Mouse (Mus musculus) regulatory T cell (primary cell): ENCODE results near the gene Arhgef38.

Experiments
- in situ Hi-C: fragments of 300-600 bp; cut with MboI, MseI; formaldehyde crosslinking; loops from one replicate; pipeline ENCODE4 v1.15.1; 2025; ENCODE audit warnings: high pct_unique_total_duplicates

Arhgef38 gene

DNA sequence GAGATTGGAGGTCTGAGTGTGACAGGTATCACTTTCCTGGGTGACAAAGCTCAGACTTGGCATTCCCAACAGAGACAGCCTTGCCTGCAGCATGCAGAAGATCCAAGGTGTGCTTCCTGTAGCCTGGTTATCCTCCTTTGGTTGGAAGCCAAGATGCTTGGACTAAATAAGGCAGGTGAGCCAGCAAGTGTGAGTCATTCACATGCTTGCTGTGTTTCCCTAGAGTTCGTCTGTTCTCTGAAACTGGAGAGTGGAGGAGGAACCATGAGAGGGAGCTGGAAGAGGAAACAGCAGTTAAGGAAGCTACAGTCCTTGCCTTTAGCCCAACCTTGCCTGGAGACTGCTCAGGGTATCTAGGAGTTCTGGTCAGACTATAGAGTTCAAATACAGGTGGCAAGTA, 69.6 kb downstream of the Arhgef38 start:
- in situ Hi-C loops, result no loop called here

GRCm38 (mm10) chr3:133163913-133164406, 70.8 kb downstream of the Arhgef38 start:
- in situ Hi-C loops, result no loop called here

GRCm38 (mm10) chr3:133163174-133163573, 71.6 kb downstream of the Arhgef38 start:
- in situ Hi-C loops, result no loop called here

DNA sequence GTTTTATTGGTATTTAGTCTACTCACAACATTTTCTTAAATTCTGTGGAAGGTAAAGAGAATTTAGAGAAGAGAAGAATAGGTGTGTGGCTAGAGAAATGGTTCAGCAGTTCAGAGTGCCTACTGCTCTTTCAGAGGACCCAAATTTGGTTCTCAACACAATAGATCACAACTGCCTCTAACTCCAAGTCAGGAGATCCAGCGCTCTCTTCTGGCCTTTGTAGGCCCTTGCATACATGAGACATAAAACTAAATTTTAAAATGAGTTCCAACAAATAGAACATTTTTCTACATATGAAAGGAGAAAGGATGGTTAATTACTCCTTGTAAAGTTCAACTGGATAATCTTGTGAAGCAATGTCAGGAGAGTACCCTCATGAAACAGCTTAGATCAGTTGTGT, 73.3 kb downstream of the Arhgef38 start:
- in situ Hi-C loops, result no loop called here

GRCm38 (mm10) chr3:133158260-133158659, 76.5 kb downstream of the Arhgef38 start:
- in situ Hi-C loops, result no loop called here

DNA sequence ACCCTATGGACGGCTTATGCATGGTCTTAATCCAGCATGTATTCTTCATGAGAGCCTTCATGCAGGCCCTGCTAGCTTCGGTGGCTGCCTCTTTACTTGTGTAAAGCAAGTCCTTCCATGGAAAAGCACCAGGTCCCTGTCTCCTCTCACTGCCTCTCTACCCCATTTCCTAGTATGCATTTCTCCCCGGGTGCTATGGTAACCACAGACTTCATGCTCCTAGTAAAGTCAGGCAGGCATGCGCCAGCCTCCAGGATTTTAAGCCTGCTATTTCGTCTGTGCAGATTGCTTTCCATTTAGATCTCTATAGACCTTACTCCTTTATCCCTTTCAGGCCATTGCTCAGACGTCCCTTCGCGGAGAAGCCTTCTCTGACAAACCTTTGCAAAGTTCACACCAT, 80.1 kb downstream of the Arhgef38 start:
- in situ Hi-C loops, result no loop called here

DNA sequence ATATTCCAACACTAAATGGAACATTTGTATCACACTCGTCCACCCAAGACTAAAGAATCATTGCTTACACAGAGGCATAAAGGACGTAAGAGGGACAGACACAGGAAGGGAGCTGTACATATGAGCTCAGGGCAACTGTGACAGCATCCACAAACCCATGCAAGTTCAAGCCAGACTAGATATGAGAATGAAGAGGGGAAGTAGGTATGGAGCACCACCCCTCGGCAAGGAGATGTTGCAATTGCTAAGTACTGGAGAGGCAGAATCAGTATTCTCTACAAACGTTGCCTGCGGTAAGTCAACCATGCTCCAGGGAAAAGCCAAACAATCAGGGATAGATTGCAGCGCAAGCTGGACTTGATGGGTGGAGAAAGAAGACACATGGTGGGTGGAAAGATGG, 81.1 kb downstream of the Arhgef38 start:
- in situ Hi-C loops, result no loop called here

GRCm38 (mm10) chr3:133152831-133153230, 81.9 kb downstream of the Arhgef38 start:
- in situ Hi-C loops, result no loop called here

GRCm38 (mm10) chr3:133151629-133152028, 83.1 kb downstream of the Arhgef38 start:
- in situ Hi-C loops, result no loop called here

DNA sequence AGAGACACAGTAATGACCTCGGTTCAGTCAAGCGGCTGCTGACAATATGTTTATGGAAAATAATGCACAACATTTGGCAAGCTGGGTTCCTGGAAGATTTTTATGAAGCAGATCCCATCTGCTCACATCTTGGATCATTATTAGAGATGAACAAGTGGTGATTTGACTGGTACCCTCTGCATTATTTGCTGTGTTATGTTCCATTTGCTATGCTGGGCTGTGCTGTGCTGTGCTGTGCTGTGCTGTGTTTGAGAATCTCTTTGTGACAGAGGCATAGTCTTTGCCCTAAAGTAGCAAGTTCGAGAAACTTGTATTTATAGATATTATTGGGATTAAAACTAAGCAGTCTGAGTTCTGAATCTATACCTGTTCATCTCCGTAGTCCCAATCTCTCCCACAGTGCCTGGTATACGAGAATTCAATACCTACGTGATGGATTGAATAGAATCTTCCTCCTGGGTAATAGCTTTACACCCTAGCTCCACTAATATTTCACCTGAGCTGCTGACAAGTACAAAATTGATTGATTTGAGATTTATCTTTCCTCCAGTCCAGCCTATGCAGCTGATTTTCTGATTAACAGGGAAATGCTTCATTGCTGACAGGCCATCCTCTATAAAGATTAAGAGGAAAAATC, 90.1 kb downstream of the Arhgef38 start:
- in situ Hi-C loops, result no loop called here

DNA sequence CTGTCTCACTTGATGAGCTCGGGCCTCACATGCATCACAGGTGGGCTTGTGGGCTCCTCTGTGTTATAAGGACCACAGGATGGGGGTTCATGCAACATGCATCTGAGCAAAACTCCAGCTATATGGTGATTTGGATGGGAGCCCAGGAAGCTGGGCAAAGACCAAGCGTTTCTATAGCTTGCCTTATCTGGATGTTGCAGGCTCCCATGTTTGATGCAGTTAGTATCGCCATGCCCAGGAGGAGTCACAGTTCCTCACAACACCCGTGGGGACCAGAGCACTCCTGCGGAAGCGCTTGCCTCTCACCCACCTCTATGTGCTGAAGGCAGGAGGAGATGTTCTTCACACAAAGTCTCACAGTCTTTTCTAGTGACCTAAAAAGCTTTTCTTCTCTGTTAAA, 92.9 kb downstream of the Arhgef38 start:
- in situ Hi-C loops, result no loop called here

DNA sequence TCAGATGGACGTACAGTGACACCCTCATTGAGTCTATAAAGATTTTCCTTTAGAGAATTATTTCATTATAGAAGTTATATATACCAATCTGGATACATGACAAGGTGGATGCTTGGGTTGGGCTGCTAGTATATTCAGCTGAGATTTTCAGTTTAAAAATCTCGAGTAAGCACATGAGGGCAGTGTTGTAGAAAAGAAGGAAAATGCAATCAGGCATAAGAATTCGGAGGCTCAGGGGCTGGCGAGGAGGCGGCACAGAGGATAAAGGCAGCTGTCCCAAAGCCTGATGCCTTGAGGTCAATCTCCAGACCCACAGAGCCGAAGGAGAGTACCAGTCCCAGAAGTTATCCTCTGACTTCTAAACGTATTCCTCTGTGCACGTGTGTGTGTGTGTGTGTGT, 102.1 kb downstream of the Arhgef38 start:
- in situ Hi-C loops, result loop anchor here (5.0 kb wide), 1 partner anchor 105 kb away; no protein-coding TSS in a partner anchor

DNA sequence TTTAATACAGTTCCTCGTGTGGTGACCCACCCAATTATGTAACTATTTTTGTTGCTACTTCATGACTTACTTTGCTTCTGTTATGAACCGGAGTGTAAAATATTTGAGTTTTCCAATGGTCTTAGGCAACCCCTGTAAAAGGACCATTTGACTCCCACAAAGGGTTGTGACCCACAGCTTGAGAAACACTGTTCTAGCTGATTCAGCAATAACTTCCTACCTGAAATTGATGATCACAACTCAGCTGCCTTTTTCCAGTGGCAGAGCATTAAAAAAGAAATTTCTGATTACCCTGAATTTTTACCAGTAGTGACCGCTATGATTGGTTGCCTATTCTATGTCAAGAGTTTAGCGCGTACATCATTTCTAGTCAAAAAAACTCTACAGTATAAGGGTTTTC, 103.4 kb downstream of the Arhgef38 start:
- in situ Hi-C loops, result loop anchor here (5.0 kb wide), 1 partner anchor 106 kb away; no protein-coding TSS in a partner anchor

- in situ Hi-C loops, result no loop called here
These were observed 121.5 kb downstream of the Arhgef38 start for GRCm38 (mm10) chr3:133113281-133113680.

DNA sequence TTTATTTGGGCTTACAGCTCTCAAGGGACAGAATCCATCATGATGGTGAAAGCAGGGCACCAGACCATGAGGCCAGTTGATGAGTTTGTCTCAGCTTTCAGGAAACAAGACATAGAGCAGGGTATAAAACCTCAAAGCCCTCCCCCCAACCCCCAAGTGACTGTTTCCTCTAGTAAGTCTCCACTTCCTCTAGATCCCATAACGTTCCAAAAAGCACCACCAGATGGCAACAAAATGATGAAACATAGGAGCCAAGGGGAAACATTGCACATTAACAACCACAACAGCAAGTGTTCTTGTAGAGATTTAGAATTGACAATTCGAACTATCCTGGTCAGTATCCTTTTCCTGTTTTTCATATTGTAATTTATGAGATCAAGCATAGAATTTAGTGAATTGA, 123.0 kb downstream of the Arhgef38 start:
- in situ Hi-C loops, result no loop called here

GRCm38 (mm10) chr3:133109844-133110243, 124.9 kb downstream of the Arhgef38 start:
- in situ Hi-C loops, result no loop called here

GRCm38 (mm10) chr3:133108731-133109130, 126.0 kb downstream of the Arhgef38 start:
- in situ Hi-C loops, result no loop called here

DNA sequence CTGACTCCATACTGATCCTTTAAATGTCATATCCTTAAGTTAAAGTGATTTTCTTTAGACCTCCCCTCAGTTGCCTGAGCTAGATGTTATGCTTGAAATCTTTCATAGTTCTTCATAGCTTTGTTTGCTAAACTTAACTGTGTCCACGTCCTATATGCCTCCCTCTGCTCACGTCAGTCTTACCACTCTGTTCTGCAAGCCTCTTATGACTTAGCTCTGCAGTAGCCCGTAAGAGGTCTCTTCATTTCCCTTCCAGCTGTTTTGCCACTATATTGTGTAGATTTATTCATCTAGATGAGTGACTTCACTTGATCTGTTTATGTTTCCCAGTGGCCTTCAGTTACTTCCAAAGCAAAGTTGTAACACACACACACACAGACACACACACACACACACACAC, 130.3 kb downstream of the Arhgef38 start:
- in situ Hi-C loops, result no loop called here

DNA sequence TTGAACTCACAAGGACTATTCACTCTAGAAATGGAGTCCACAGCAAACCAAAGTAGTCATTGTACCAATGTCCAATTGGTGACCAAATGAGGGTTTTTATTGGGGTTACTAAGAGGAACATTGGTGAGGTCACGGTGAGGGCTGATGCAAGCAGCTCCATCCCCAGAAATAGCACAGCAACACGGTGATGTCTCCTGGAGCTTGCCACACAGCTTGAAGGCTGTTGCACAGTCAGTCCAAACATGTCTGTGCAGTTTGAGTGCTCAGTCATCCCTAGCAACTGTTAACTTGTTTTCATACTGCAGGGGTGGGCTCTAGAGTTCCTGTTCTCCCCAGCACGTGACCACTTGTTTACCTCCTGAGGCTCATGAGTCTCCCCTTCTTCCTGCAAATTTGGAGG, 131.0 kb downstream of the Arhgef38 start:
- in situ Hi-C loops, result no loop called here

- in situ Hi-C loops, result loop anchor here (25.0 kb wide), 1 partner anchor 438 kb away; the partner anchor contains the start of gene Tet2
These were observed 135.8 kb downstream of the Arhgef38 start for GRCm38 (mm10) chr3:133098909-133099308.

- in situ Hi-C loops, result loop anchor here (25.0 kb wide), 1 partner anchor 439 kb away; the partner anchor contains the start of gene Tet2
These were observed 136.4 kb downstream of the Arhgef38 start for GRCm38 (mm10) chr3:133098336-133098735.

GRCm38 (mm10) chr3:133097936-133098335, 136.8 kb downstream of the Arhgef38 start:
- in situ Hi-C loops, result loop anchor here (25.0 kb wide), 1 partner anchor 439 kb away; the partner anchor contains the start of gene Tet2

- in situ Hi-C loops, result loop anchor here (25.0 kb wide), 1 partner anchor 443 kb away; the partner anchor contains the start of gene Tet2
These were observed 140.4 kb downstream of the Arhgef38 start for GRCm38 (mm10) chr3:133094305-133094704.
